Mouse (Mus musculus): ENCODE data around the gene Hmga1b. TPM values are rescaled to one million over a fixed set of nuclear protein-coding genes. Genes with fewer than 3 reads are reported as not detected.

The Hmga1b gene
- total and polyA plus RNA-seq, 3 experiments = 190 to 633 TPM; not detected in 1

GRCm38 (mm10) chr11:120772749-120773148, 10.2 kb downstream of the Hmga1b start:
- H3K9ac ChIP-seq (ENCODE audit: control insufficient read depth, low read depth, low read length, poor library complexity, severe bottlenecking) = no peak overlapping the region
- no peaks in the 10 kb centered on the region for H3K9me3 ChIP-seq (replicated peaks; ENCODE audit: insufficient read depth, low read length)
- no peaks in the 10 kb centered on the region for H3K79me2 ChIP-seq (ENCODE audit: control insufficient read depth, insufficient read depth, low read length, poor library complexity)
- no peak for TF ChIP-seq SMC3 (IDR thresholded peaks at IDR 0.05; ENCODE audit: low read depth, low read length)
- TF ChIP-seq ETS1 (IDR thresholded peaks at IDR 0.05; ENCODE audit: low read depth, low read length) = peak; percentile 69
- TF ChIP-seq POLR2AphosphoS5 (IDR thresholded peaks at IDR 0.05; ENCODE audit: borderline replicate concordance, low read depth, low read length) = no peak
- no peak for DNase-seq (ENCODE audit: low read depth, low spot score)
- H3K4me3 ChIP-seq (ENCODE audit: control insufficient read depth in 1 of 2, insufficient read depth in 1 of 2, low read depth in 2 of 2, low read length in 2 of 2) = no peak overlapping the region
- H3K27ac ChIP-seq (ENCODE audit: control insufficient read depth, low read depth, low read length) = no peak overlapping the region
- H3K4me1 ChIP-seq (ENCODE audit: control insufficient read depth in 1 of 2, insufficient read depth in 2 of 2, low read length in 2 of 2) = peaks cover 0 to 5% of the 10 kb centered on the region in 2 experiments; a peak in 1 of 4 replicates
- no peaks in the 10 kb centered on the region for H3K27me3 ChIP-seq (ENCODE audit: control insufficient read depth in 1 of 2, insufficient read depth in 2 of 2, low read length in 2 of 2)
- H3K36me3 ChIP-seq (ENCODE audit: control insufficient read depth in 1 of 2, insufficient read depth in 2 of 2, low read length in 2 of 2) = peaks cover 0 to 3% of the 10 kb centered on the region in 2 experiments; a peak in 1 of 4 replicates

- H3K4me3 ChIP-seq (ENCODE audit: control insufficient read depth in 1 of 2, insufficient read depth in 1 of 2, low read depth in 2 of 2, low read length in 2 of 2) = no peak overlapping the region
- no peaks in the 10 kb centered on the region for H3K79me2 ChIP-seq (ENCODE audit: control insufficient read depth, insufficient read depth, low read length, poor library complexity)
- DNase-seq (ENCODE audit: low read depth, low spot score) = no peak
- H3K27ac ChIP-seq (ENCODE audit: control insufficient read depth, low read depth, low read length) = no peak overlapping the region
- TF ChIP-seq GABPA (IDR thresholded peaks at IDR 0.05; ENCODE audit: low read depth, low read length) (no peak), ZKSCAN1 (IDR thresholded peaks at IDR 0.05; ENCODE audit: low read depth, low read length) (no peak)
- H3K4me1 ChIP-seq (ENCODE audit: control insufficient read depth in 1 of 2, insufficient read depth in 2 of 2, low read length in 2 of 2) = peaks cover 0 to 5% of the 10 kb centered on the region in 2 experiments; a peak in 1 of 4 replicates
- no peaks in the 10 kb centered on the region for H3K27me3 ChIP-seq (ENCODE audit: control insufficient read depth in 1 of 2, insufficient read depth in 2 of 2, low read length in 2 of 2)
- H3K36me3 ChIP-seq (ENCODE audit: control insufficient read depth in 1 of 2, insufficient read depth in 2 of 2, low read length in 2 of 2) = peaks cover 0 to 3% of the 10 kb centered on the region in 2 experiments; a peak in 1 of 4 replicates
- no peak overlapping the region for H3K9ac ChIP-seq (ENCODE audit: control insufficient read depth, low read depth, low read length, poor library complexity, severe bottlenecking)
- no peaks in the 10 kb centered on the region for H3K9me3 ChIP-seq (replicated peaks; ENCODE audit: insufficient read depth, low read length)
Measured at GRCm38 (mm10) chr11:120773463-120774190, 11.0 kb downstream of the Hmga1b start.

- peak overlapping the region; percentile 30 for H3K9ac ChIP-seq (ENCODE audit: control insufficient read depth, low read depth, low read length, poor library complexity, severe bottlenecking)
- H3K27ac ChIP-seq (ENCODE audit: control insufficient read depth, low read depth, low read length) = no peak overlapping the region
- no peaks in the 10 kb centered on the region for H3K9me3 ChIP-seq (replicated peaks; ENCODE audit: insufficient read depth, low read length)
- peak overlapping the region in 1 of 2 experiments; percentile 8; a peak in 1 of 4 replicates for H3K4me3 ChIP-seq (ENCODE audit: control insufficient read depth in 1 of 2, insufficient read depth in 1 of 2, low read depth in 2 of 2, low read length in 2 of 2)
- DNase-seq (ENCODE audit: low read depth, low spot score) = peak; percentile 97
- no peaks in the 10 kb centered on the region for H3K27me3 ChIP-seq (ENCODE audit: control insufficient read depth in 1 of 2, insufficient read depth in 2 of 2, low read length in 2 of 2)
- peaks cover 0 to 3% of the 10 kb centered on the region in 2 experiments; a peak in 1 of 4 replicates for H3K36me3 ChIP-seq (ENCODE audit: control insufficient read depth in 1 of 2, insufficient read depth in 2 of 2, low read length in 2 of 2)
- no peaks in the 10 kb centered on the region for H3K79me2 ChIP-seq (ENCODE audit: control insufficient read depth, insufficient read depth, low read length, poor library complexity)
- peaks cover 0 to 5% of the 10 kb centered on the region in 2 experiments; a peak in 1 of 4 replicates for H3K4me1 ChIP-seq (ENCODE audit: control insufficient read depth in 1 of 2, insufficient read depth in 2 of 2, low read length in 2 of 2)
- TF ChIP-seq ZNF384 (IDR thresholded peaks at IDR 0.05; ENCODE audit: low read depth, low read length) (peak; percentile 69), ZKSCAN1 (IDR thresholded peaks at IDR 0.05; ENCODE audit: low read depth, low read length) (no peak), CTCF (IDR thresholded peaks at IDR 0.05 in 2 of 3, conservative IDR thresholded peaks at IDR 0.05 in 1 of 3; ENCODE audit: control insufficient read depth in 1 of 3, insufficient read depth in 1 of 3, low read depth in 2 of 3, low read length in 3 of 3, poor library complexity in 1 of 3, severe bottlenecking in 1 of 3) (peak in 2 of 3 experiments; percentile 99 to 100; a peak in 5 of 6 replicates), MAX (IDR thresholded peaks at IDR 0.05; ENCODE audit: low read length) (peak; percentile 98), ZMIZ1 (IDR thresholded peaks at IDR 0.05; ENCODE audit: low read depth, low read length) (no peak), NRF1 (IDR thresholded peaks at IDR 0.05; ENCODE audit: insufficient read depth, low read depth, low read length, poor library complexity, severe bottlenecking) (0 out of 2 replicates have a peak, but pooled peaks have one; percentile 31), USF1 (IDR thresholded peaks at IDR 0.05; ENCODE audit: low read depth, low read length) (peak; percentile 57), RAD21 (IDR thresholded peaks at IDR 0.05; ENCODE audit: low read depth, low read length) (no peak; the same call in none of the 2 replicates), SMC3 (IDR thresholded peaks at IDR 0.05; ENCODE audit: low read depth, low read length) (peak; percentile 100), POLR2AphosphoS2 (IDR thresholded peaks at IDR 0.05; ENCODE audit: low read length) (no peak), GABPA (IDR thresholded peaks at IDR 0.05; ENCODE audit: low read depth, low read length) (no peak), SIN3A (IDR thresholded peaks at IDR 0.05; ENCODE audit: low read length) (peak; percentile 91), ETS1 (IDR thresholded peaks at IDR 0.05; ENCODE audit: low read depth, low read length) (no peak), TBP (IDR thresholded peaks at IDR 0.05; ENCODE audit: low read depth, low read length) (peak; percentile 63), MAZ (IDR thresholded peaks at IDR 0.05; ENCODE audit: low read depth, low read length) (peak; percentile 65; the same call in 1 of the 2 replicates), JUND (IDR thresholded peaks at IDR 0.05; ENCODE audit: low read depth, low read length) (peak; percentile 72; the same call in 1 of the 2 replicates), MYB (IDR thresholded peaks at IDR 0.05; ENCODE audit: low read depth, low read length) (no peak), TCF12 (IDR thresholded peaks at IDR 0.05; ENCODE audit: low read depth, low read length) (peak; percentile 17; the same call in 1 of the 2 replicates), UBTF (IDR thresholded peaks at IDR 0.05; ENCODE audit: borderline replicate concordance, insufficient read depth, low read depth, low read length) (no peak), ELF1 (IDR thresholded peaks at IDR 0.05; ENCODE audit: low read depth, low read length) (peak; percentile 84)
Measured at GRCm38 (mm10) chr11:120775774-120776469, 13.3 kb downstream of the Hmga1b start.

All from MEL (cell line).